Mouse (Mus musculus) fat pad, adult 2 months (tissue): ENCODE data around the gene Pdap1.
"Not testable (repeated sequence)": the region's sequence is repeated elsewhere in the genome, so short reads cannot be mapped to it uniquely, and the experiment has no call there.

Experiments
- DNase-seq: peaks from one replicate; pipeline ENCODE4 v3.0.0-alpha.2; 2011; ENCODE audit warnings: low read depth, low spot score; ENCODE audit errors: extremely low read depth

Pdap1 gene

DNA sequence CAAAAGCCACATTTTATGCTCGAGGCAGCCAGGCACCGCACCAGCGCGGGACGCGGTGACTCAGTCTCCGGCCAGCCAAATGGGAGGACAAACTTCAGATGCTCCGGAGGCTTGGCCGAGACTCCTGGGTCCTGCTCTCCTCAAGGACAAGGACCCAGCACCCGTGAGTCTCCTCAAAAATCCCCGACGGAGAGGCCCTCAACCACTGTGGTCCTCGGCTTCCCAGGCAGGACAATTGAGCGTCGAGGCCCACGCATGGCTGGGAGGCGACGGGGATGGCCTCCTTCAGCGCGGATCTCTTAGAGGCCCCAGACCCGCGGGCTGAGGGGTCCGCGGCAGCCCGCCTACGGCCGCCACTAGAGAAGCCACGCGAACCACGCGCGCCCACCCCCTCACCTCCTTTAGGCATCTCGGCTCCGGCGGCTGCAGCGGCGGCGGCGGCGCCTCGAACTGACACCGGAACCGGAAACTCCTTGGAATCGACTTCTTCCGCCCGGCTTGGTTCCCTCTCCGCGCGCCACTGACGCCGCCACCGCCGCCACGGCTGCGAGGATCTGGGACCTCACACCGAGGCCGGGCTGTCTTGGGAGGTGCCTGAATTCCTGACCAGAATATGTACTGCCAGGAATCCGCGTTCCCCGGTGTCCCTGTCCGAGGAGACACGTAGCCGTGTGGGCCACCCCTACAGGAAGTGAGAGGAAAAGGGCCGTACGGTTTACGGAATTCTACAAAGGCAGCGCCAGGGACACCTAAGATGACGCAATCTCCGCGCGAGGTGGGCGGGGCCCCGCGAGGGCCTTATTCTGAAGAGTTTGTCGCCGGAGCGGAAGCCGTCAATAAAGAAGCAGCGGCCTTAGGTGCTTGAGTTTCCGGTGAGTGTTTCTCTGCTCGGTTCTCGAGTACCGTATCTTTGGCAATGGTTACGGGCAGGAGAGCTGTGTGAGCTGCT lies at the start of gene Pdap1, which contains the start of gene Bud31:
Gene Pdap1, minus strand, starts transcription at position 668 of the 949 bp plus-strand sequence.
Gene Bud31, plus strand, starts transcription at position 792 of the 949 bp plus-strand sequence.
- no peak for DNase-seq

DNA sequence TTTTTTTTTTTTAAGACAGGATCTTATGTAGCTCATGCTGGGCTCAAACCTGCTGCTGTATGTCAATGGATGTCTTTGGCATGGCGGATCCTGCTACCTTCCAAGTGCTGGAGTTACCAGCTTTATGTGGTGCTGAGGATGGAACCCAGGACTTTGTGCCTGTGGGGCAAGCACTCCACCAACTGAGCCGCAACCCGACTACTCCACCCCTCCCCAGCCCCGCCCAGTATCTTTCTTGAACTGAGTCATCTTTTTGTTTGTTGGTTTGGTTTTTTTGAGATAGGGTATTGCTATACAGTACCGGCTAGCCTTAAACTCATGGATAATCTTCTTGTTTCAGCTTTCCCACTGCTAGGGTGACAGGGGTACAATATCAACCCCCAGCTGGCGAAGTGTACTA lies 49.4 kb upstream of the Pdap1 start:
- no peak for DNase-seq

DNA sequence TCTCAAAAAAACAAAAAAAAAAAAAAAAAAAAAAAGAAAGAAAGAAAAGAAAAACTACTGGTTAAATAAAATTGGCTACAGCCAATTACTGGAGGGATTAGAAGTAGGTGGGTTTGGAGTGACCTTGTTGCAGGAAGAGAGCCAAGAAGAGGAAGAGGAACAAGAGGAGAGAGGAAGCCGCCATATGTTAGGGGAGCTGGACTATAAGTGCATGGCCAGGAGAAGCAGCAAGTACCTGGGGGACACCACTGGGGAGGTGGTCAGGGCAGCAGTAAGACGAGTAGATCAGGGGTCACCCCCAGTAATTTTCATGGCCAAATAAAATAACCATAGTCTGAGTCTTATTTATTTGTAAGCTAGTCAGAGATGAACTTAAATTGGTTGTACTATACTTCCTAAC lies 45.2 kb upstream of the Pdap1 start:
- no peak for DNase-seq

DNA sequence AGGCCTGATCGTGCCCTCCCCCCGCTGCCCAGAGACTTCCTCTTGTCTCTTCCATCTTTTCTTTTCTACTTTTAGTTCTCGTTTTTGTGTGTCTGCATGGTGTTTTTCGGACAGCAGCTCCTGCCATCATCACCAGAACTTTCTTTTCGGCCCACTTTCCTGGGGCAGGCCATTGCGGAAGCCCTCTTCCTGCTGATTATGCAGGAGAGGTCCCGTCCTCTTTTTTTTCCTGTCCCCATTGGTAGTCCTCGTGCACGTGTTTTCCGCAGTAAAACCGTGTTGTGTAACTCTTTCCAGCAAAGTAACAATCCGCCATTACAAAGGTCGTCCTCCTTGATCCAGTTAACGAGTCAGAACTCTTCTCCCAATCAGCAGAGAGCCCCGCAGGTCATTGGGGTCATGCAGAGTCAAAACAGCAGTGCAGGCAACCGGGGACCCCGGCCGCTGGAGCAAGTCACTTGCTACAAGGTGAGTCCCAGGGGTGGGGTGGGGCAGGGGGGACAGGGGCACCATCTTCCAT lies 38.5 kb upstream of the Pdap1 start:
- DNase-seq: no peak

DNA sequence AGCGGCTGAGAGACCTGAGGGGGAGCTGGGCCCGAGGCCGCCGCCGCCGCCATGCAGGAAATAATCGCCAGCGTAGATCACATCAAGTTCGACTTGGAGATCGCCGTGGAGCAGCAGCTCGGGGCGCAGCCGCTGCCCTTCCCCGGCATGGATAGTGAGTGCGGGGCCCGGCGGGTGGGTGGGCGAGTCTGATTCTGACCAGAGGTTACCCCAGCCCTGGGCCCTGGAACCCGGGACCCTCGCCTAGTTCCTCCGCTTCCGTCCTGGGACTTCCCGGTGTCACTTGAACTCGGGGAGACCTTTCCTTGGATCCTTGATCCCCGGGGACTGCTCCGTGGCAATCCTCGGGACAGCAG lies 27.2 kb upstream of the Pdap1 start:
- DNase-seq: no peak

DNA sequence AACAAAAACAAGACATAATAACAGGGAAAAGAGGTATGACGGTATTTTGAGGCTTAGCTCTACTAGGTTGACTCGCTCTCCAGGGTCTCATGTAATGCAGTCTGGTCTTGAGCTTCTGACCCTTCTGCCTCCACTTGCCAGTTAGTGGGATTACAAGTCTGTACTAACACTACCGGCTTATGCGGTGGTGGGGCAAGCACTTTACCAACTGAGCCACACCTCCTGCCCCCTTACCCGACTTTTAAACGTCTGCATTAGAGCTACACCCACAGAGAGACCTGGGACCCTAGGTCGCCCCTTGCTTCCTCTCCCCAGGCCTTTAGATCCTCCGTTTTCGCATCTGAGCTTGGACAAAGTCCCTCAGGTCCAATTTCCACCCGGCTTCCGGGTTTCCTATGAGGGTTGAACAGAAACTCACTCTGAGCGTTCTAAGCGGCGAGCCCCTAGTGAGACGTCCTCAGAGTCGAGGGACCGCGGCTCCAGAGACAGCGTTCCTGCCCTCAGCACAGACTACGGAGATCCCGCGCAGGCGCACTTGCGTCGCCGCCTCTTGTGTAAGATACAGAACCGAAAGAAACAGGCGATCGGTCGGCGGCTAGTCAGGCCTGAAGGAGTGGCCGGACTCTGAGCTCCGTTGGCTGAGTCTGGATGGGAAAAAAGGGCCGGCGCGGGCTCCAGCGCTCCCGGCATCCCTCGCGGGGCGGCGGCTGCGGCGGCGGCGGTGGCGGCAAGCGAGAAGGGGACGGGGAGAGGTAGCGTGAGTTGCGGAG lies 26.7 kb upstream of the Pdap1 start, which contains the start of the genes Ptcd1 and Cpsf4:
Gene Ptcd1, minus strand, starts transcription at position 573 of the 770 bp plus-strand sequence.
Gene Cpsf4, plus strand, starts transcription at position 678 of the 770 bp plus-strand sequence.
- DNase-seq: peak; percentile 80

DNA sequence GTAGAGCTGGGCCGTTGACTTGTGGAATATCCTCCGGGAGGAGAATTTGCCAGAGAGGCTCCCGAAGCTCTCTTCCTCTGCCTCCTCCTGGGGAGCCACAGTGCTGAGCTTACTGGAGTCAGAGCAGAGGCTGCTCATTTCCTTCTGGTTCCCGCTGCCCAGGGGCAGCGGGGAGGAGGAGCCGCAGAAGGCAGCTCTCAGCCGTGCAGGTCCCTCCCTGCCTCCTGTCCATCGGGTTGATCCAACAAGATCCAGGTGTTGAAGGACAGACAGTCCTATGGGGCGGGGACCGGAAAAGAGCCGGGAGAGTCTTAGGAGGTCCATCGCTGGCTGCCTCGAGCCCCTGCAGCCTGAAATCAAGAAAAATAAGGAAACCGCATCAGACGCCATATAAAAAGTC lies 25.1 kb upstream of the Pdap1 start:
- DNase-seq: no peak

- no peak for DNase-seq
Observed at GRCm38 (mm10) chr5:145164710-145165109, 24.7 kb upstream of the Pdap1 start.

DNA sequence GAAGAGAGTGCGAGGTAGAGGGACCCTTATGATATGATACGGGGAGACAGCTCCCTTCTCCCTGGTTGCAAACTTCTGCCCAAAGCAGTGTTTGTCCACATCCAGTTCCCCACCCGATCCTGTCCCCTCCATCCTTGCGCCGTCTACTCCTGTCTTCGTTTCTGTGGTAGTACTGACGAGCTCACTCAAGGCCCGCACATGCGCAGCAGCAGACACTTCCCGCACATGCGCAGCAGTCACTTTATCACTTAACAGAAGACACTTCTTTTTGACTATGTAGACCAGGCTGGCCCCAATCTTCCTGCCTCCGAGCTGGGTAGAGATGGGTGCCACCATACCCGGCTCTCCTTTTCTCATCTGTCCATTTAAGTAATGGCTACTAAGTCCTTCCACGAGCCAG lies 21.3 kb upstream of the Pdap1 start:
- DNase-seq: no peak

DNA sequence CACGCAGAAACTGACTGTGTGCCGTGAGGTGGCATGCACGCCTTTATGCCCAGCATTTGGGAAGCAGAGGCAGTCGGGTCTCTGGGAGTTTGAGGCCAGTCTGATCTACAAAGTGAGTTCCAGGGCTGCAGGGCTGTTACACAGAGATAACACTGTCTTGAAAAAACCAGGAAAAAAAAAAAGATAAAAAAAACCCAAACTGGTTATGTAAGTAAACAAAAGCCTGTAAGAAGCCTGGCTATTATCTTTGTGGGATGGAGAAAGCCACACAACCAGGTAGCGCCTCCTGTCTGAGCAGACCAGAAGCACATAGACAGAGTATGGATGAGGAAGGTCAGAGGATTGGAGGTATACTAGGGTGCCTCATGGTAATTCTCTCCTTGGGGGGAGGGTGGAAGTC lies 12.7 kb upstream of the Pdap1 start:
- no peak for DNase-seq

- no peak for DNase-seq
Observed at GRCm38 (mm10) chr5:145149294-145149693, 9.3 kb upstream of the Pdap1 start.

DNA sequence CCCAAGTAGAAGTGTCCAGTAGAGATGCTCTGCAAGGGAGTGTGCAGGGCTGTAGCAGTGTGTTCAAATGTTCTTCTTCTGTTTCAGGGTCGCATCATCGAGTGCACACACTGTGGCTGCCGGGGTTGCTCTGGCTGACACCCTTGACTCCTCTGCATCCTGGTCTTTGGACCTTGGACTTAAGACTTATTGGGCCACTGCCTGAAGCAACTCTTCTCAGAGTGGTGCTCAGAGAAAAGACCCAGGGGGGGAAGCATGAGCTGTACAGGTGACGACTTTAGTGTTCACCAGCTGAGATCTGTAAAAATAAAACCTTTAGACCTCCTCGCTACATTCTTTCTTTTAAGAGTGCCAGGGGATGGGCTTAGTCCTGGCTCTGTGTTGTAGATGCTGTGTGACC lies 7.7 kb upstream of the Pdap1 start:
- no peak for DNase-seq

DNA sequence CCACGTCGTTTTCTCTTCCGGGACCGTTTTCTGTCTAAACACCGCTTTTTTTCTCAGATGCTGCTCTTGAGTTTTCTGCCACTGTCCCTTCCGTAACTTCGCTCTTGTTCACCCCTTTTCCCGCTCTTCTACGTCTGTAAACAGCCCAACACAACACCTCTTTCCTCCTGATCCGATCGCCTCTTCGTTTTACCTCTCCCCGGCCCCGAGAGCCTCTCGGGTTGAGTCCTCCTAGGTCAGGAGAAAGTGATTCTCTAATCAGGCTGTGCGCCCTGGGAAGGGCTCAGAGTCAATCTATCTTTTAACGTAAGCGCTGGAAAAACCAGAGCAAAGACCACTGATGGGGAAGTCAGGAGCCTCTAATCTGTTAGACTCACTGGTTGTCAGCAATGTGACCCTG lies 573 bp upstream of the Pdap1 start:
- no peak for DNase-seq

- DNase-seq: no peak
Observed at GRCm38 (mm10) chr5:145138836-145139235, 1.2 kb downstream of the Pdap1 start.

- not testable (repeated sequence) for DNase-seq
Observed at GRCm38 (mm10) chr5:145133275-145133674, 6.8 kb downstream of the Pdap1 start.

DNA sequence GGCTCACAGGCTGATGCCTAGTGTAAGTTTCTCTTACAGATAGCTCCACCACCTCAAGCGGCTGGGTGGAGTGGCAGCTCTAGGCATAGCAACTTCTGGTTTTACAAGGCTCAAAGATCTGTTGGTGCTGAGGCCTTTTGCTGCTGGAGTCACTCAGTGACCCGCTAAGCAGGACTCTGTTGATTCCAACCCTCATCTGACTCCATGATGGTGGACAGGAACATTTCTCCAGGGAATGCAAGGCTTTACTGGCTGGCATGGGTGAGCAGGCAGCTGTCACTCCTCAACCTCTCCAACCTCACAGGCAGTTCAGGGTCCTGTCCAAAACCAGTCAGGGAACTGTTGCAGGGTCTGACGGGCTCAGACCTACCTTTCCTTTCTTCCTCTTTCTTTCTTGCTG lies 9.0 kb downstream of the Pdap1 start:
- DNase-seq: no peak

- DNase-seq: no peak
Observed at GRCm38 (mm10) chr5:145130191-145130590, 9.8 kb downstream of the Pdap1 start.

GRCm38 (mm10) chr5:145129773-145130172 lies 10.3 kb downstream of the Pdap1 start:
- DNase-seq: not testable (repeated sequence)

DNA sequence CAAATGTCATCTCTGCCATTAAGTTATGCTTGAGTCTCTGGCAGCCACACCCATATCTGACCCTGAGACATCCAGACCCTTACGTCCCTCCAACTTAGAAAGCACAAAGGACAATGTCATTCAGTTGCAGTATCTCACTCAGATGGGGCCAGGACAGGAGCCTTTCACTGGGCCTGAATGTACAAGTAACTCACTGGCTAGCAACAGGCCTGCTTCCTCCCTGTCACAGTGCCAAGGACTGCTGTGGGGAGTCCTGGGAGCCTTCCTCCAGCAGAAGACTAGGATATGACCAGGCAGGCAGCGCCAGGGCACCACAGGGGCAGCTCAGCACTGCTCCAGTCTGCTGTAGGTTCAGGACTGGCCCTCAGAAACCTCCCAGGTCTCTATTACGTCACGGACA lies 10.9 kb downstream of the Pdap1 start:
- no peak for DNase-seq

DNA sequence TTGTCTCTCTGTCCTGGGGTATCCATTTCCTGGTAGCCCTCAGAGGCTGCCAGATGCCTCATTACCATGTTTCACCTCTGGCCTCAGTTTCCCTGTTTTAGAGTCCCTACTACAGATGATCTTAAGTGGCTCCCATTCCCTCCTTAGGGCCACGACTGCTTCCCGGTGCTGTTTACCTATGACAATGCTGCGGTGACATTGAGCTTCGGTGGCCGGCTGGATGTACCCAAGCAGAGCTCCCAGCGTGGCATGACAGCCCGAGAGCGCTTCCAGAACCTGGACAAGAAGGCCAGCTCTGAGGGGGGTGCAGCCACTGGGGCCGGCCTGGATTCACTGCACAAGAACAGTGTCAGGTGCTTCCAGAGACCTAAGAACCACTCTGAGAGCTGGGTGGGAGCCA lies 13.5 kb downstream of the Pdap1 start:
- DNase-seq: no peak

- DNase-seq: no peak
Observed at GRCm38 (mm10) chr5:145123396-145123795, 16.6 kb downstream of the Pdap1 start.

DNA sequence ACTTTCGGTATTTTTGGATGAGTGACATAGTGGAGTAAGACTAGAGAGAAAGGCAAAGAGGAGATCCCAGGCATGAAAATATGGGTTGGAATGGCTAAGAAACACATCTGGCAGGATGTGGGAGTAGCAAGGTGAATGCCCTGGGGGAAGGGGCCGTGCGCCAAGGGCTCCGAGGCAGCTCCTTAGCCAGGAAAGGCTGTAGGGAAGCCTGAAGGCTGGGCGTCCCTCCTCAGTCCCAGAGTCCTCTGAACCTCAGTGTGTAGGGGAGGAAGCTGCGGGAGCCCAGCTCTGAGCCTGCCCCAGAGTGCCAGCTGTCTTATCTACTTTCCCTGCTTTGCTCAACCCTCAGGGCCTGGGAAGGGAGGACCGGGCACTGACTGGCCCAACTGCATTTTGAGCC lies 19.1 kb downstream of the Pdap1 start:
- no peak for DNase-seq
